Mouse (Mus musculus) lung, embryonic 14.5 days (tissue): Measurements from ENCODE around the gene Myh3. TPM values are rescaled to one million over a fixed set of nuclear protein-coding genes. Genes with fewer than 3 reads are reported as not detected.
A peak's percentile ranks its signal among the peaks of the same experiment; 100 is the strongest.

ENCODE experiments used
- ATAC-seq: fragments of 200-750 bp; cut with Nextera tagmentation; 2 replicates; pipeline ENCODE4 v1.8.0; 2017; ENCODE audit warnings: mild to moderate bottlenecking, moderate TSS enrichment, moderate library complexity; ENCODE audit not compliant: insufficient read depth
- DNase-seq: peaks from one replicate; pipeline ENCODE4 v3.0.0-alpha.2; 2015
- H3K27ac ChIP-seq: fragments of 300-500 bp; sonication (generic); 2 replicates; pipeline ENCODE4 v1.5.1; 2014; ENCODE audit warnings: low read depth, mild to moderate bottlenecking, moderate library complexity
- H3K27me3 ChIP-seq: fragments of 300-500 bp; sonication (generic); 2 replicates; pipeline ENCODE4 v1.6.1; 2014; ENCODE audit warnings: low read length, control low read depth; ENCODE audit not compliant: insufficient read depth
- H3K36me3 ChIP-seq: fragments of 300-500 bp; sonication (generic); 2 replicates; pipeline ENCODE4 v1.6.1; 2014; ENCODE audit warnings: control low read depth; ENCODE audit not compliant: insufficient read depth
- H3K4me1 ChIP-seq: fragments of 300-500 bp; sonication (generic); 2 replicates; pipeline ENCODE4 v1.6.1; 2014; ENCODE audit warnings: antibody characterized with exemption, control low read depth; ENCODE audit not compliant: insufficient read depth
- H3K4me2 ChIP-seq: fragments of 300-500 bp; sonication (generic); 2 replicates; pipeline ENCODE4 v1.6.1; 2014; ENCODE audit warnings: mild to moderate bottlenecking
- H3K4me3 ChIP-seq: fragments of 300-500 bp; sonication (generic); 2 replicates; pipeline ENCODE4 v1.5.1; 2014; ENCODE audit warnings: low read depth, low read length
- H3K9ac ChIP-seq: fragments of 300-500 bp; sonication (generic); 2 replicates; pipeline ENCODE4 v1.6.1; 2014
- H3K9me3 ChIP-seq: fragments of 300-500 bp; sonication (generic); 2 replicates; pipeline ENCODE4 v1.6.1; 2016; ENCODE audit warnings: low read depth, low read length, control low read depth
- CTCF ChIP-seq: IDR thresholded peaks from 2 replicates; pipeline ENCODE4 v1.5.1; 2016; ENCODE audit warnings: antibody characterized with exemption, low read depth
- WGBS: fragments of 180-500 bp; shearing (Covaris S2); extraction: QIAGEN DNeasy Blood & Tissue Kit; methylation state at CpG from one replicate; pipeline ENCODE4 v1.1.7; 2014; 5-methylcytosine and 5-hydroxymethylcytosine counted together
- polyA plus RNA-seq: library from polyadenylated mRNA; unstranded; fragments of >200 nt; fragmentation: Nextera tagmentation; extraction: Ambion mirVana; gene quantifications from 2 replicates; pipeline ENCODE4 v1.2.1, GENCODE M21; 2014

Gene Myh3
- polyA plus RNA-seq, 1 experiment from 2014 or later: 0.17 TPM

GRCm38 (mm10) chr11:67076781-67077180, 1.3 kb upstream of the Myh3 start:
- Histone ChIP-seq H3K9me3 (no peaks in the 10 kb centered on the region), H3K36me3 (no peaks in the 10 kb centered on the region), H3K27ac (no peak overlapping the region), H3K4me2 (no peak overlapping the region), H3K27me3 (no peaks in the 10 kb centered on the region), H3K4me1 (no peaks in the 10 kb centered on the region), H3K4me3 (no peak overlapping the region), H3K9ac (no peak overlapping the region)
- no peak for TF ChIP-seq CTCF
- WGBS: 82% methylated on average over 5 of the region's 5 CpGs
- ATAC-seq: no peak
- DNase-seq: no peak

GRCm38 (mm10) chr11:67077435-67077834, 665 bp upstream of the Myh3 start:
- no peak overlapping the region for H3K9ac ChIP-seq
- WGBS: 45% methylated on average over 3 of the region's 3 CpGs
- no peak overlapping the region for H3K4me3 ChIP-seq
- no peaks in the 10 kb centered on the region for H3K4me1 ChIP-seq
- H3K4me2 ChIP-seq: no peak overlapping the region
- DNase-seq (no peak), ATAC-seq (no peak)
- H3K36me3 ChIP-seq: no peaks in the 10 kb centered on the region
- H3K9me3 ChIP-seq: no peaks in the 10 kb centered on the region
- no peaks in the 10 kb centered on the region for H3K27me3 ChIP-seq
- TF ChIP-seq CTCF: no peak
- no peak overlapping the region for H3K27ac ChIP-seq

- H3K4me1 ChIP-seq: no peaks in the 10 kb centered on the region
- ATAC-seq: no peak
- WGBS: 80% methylated on average over 6 of the region's 6 CpGs
Measured at GRCm38 (mm10) chr11:67078888-67079287, 788 bp downstream of the Myh3 start.

GRCm38 (mm10) chr11:67079740-67080139, 1.6 kb downstream of the Myh3 start:
- Histone ChIP-seq H3K9ac (no peak overlapping the region), H3K27ac (no peak overlapping the region), H3K4me2 (no peak overlapping the region), H3K36me3 (no peaks in the 10 kb centered on the region), H3K27me3 (peaks cover 12% of the 10 kb centered on the region; the same call in 1 of the 2 replicates), H3K4me3 (no peak overlapping the region), H3K4me1 (no peaks in the 10 kb centered on the region), H3K9me3 (no peaks in the 10 kb centered on the region)
- DNase-seq: no peak
- no peak for TF ChIP-seq CTCF
- ATAC-seq: no peak
- 66% methylated on average over 11 of the region's 11 CpGs for WGBS

More at GRCm38 (mm10) chr11:67078888-67079287, 788 bp downstream of the Myh3 start:
- Histone ChIP-seq H3K4me3 (no peak overlapping the region), H3K36me3 (no peaks in the 10 kb centered on the region), H3K27ac (no peak overlapping the region), H3K4me2 (no peak overlapping the region), H3K9ac (no peak overlapping the region), H3K27me3 (peaks cover 3% of the 10 kb centered on the region; the same call in 1 of the 2 replicates), H3K9me3 (no peaks in the 10 kb centered on the region)
- no peak for DNase-seq
- TF ChIP-seq CTCF: no peak

GRCm38 (mm10) chr11:67080168-67080567, 2.1 kb downstream of the Myh3 start:
- TF ChIP-seq CTCF: peak; percentile 79
- Histone ChIP-seq H3K27me3 (peaks cover 15% of the 10 kb centered on the region; the same call in 1 of the 2 replicates), H3K4me3 (no peak overlapping the region), H3K4me2 (no peak overlapping the region), H3K9me3 (no peaks in the 10 kb centered on the region), H3K9ac (no peak overlapping the region), H3K36me3 (no peaks in the 10 kb centered on the region), H3K4me1 (no peaks in the 10 kb centered on the region), H3K27ac (no peak overlapping the region)
- ATAC-seq (0 out of 2 replicates have a peak, but pooled peaks have one; percentile 25), DNase-seq (peak; percentile 81)
- WGBS: 12% methylated on average over 3 of the region's 3 CpGs

GRCm38 (mm10) chr11:67081125-67081649, 3.1 kb downstream of the Myh3 start:
- peaks cover 15% of the 10 kb centered on the region; the same call in 1 of the 2 replicates for H3K27me3 ChIP-seq
- TF ChIP-seq CTCF: no peak
- no peak overlapping the region for H3K9ac ChIP-seq
- ATAC-seq (peak; percentile 89), DNase-seq (peak; percentile 82)
- no peak overlapping the region; the same call in 1 of the 2 replicates for H3K4me2 ChIP-seq
- no peak overlapping the region for H3K27ac ChIP-seq
- no peaks in the 10 kb centered on the region for H3K4me1 ChIP-seq
- 6% methylated on average over 11 of the region's 11 CpGs for WGBS
- no peak overlapping the region for H3K4me3 ChIP-seq
- no peaks in the 10 kb centered on the region for H3K36me3 ChIP-seq
- no peaks in the 10 kb centered on the region for H3K9me3 ChIP-seq

GRCm38 (mm10) chr11:67082188-67082587, 4.1 kb downstream of the Myh3 start:
- no peak for DNase-seq
- H3K27me3 ChIP-seq: peaks cover 15% of the 10 kb centered on the region; the same call in 1 of the 2 replicates
- H3K4me1 ChIP-seq: no peaks in the 10 kb centered on the region
- ATAC-seq: no peak
- no peak for TF ChIP-seq CTCF
- WGBS: 76% methylated on average over 7 of the region's 7 CpGs
- H3K27ac ChIP-seq: no peak overlapping the region
- H3K9me3 ChIP-seq: no peaks in the 10 kb centered on the region
- no peak overlapping the region for H3K9ac ChIP-seq
- no peaks in the 10 kb centered on the region for H3K36me3 ChIP-seq
- no peak overlapping the region for H3K4me3 ChIP-seq
- H3K4me2 ChIP-seq: no peak overlapping the region
